Mouse (Mus musculus): ENCODE results near the gene Ntn5. TPM values are rescaled to one million over a fixed set of nuclear protein-coding genes. Genes with fewer than 3 reads are reported as not detected.

The Ntn5 gene
- polyA plus RNA-seq, 1 experiment, result 4.2 TPM

DNA sequence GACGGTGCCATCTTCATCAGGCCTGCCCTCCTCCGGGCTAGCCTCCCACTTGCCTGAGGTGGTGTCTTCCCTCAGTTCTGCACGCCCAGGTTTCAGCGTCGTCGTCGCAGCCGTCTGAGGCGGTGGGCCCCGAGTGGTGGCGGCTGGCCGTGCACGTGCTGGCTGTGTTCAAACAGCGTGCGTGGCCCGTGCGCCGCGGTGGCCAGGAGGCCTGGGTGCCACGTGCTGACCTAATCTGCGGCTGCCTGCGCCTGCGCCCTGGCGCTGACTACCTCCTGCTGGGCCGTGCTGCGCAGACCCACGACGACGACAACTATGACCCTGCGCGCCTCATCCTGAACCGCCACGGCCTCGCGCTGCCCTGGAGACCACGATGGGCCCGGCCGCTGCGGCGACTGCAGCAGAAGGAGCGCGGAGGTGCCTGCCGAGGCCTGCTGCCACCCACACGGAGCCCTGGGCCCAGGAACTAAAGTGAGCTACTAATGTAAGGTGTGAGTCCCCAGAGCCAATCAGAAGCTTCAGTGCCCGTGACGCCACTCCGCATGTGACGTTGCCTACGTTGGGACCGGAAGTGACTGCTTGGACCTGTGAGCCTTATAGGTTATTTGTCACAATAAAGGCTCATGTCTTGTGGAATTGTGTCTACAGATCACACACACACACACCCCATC is 10.2 kb downstream of the Ntn5 start, which contains the start of gene Sec1:
TSS of gene Sec1 (minus strand) at position 482 of the 671 bp plus-strand sequence.
- H3K4me1 ChIP-seq (replicated peaks; ENCODE audit: control insufficient read depth, insufficient read depth, low read length), result peaks cover 6% of the 10 kb centered on the region; the same call in 1 of the 2 replicates
- H3K27me3 ChIP-seq (ENCODE audit: control insufficient read depth, insufficient read depth, low read length), result peaks cover under 1% of the 10 kb centered on the region; the same call in 1 of the 2 replicates
- WGBS, result 97% methylated on average over 50 of the region's 50 CpGs
- H3K4me3 ChIP-seq (ENCODE audit: control insufficient read depth, insufficient read depth, low read length), result no peak within 1 kb of the TSS
- H3K27ac ChIP-seq (ENCODE audit: control insufficient read depth, insufficient read depth, low read length), result no peak within 1 kb of the TSS
- TF ChIP-seq POLR2A (IDR thresholded peaks at IDR 0.05; ENCODE audit: control insufficient read depth, extremely low read depth, insufficient read depth, low read length, poor library complexity) (no peak), CTCF (IDR thresholded peaks at IDR 0.05; ENCODE audit: borderline replicate concordance, control insufficient read depth, extremely low read depth, insufficient read depth, low read length, poor library complexity) (no peak)
- no peaks in the 10 kb centered on the region for H3K36me3 ChIP-seq (ENCODE audit: control insufficient read depth, insufficient read depth, low read length)
- no peak for DNase-seq

DNA sequence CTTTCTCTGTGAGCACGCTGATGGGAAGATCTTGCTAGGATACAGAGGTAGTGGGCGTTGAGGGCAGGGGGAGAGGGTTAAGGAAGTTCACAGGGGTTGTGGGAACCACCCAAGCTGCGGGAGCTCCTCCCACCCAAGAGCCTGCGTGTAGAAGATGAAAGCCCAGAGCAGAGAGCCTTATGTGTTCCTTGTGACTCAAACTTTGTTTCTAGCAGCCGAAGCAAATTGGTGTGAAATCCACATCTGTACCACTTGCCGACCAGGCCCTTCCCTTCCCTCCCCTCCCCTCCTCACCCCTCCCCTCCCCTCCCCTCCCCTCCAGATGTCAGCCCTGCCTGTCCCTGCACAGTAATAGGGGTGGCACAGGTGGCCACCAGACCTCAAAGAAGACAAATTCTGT is 11.3 kb downstream of the Ntn5 start:
- peaks cover 12% of the 10 kb centered on the region for H3K4me1 ChIP-seq (replicated peaks; ENCODE audit: control insufficient read depth, insufficient read depth, low read length)
- no peak overlapping the region for H3K4me3 ChIP-seq (ENCODE audit: control insufficient read depth, insufficient read depth, low read length)
- H3K27me3 ChIP-seq (ENCODE audit: control insufficient read depth, insufficient read depth, low read length), result peaks cover 11% of the 10 kb centered on the region; the same call in 1 of the 2 replicates
- H3K27ac ChIP-seq (ENCODE audit: control insufficient read depth, insufficient read depth, low read length), result no peak overlapping the region
- 6% methylated on average over 6 of the region's 6 CpGs for WGBS
- DNase-seq, result no peak
- no peaks in the 10 kb centered on the region for H3K36me3 ChIP-seq (ENCODE audit: control insufficient read depth, insufficient read depth, low read length)
- TF ChIP-seq CTCF (IDR thresholded peaks at IDR 0.05; ENCODE audit: borderline replicate concordance, control insufficient read depth, extremely low read depth, insufficient read depth, low read length, poor library complexity) (no peak), POLR2A (IDR thresholded peaks at IDR 0.05; ENCODE audit: control insufficient read depth, extremely low read depth, insufficient read depth, low read length, poor library complexity) (no peak)

DNA sequence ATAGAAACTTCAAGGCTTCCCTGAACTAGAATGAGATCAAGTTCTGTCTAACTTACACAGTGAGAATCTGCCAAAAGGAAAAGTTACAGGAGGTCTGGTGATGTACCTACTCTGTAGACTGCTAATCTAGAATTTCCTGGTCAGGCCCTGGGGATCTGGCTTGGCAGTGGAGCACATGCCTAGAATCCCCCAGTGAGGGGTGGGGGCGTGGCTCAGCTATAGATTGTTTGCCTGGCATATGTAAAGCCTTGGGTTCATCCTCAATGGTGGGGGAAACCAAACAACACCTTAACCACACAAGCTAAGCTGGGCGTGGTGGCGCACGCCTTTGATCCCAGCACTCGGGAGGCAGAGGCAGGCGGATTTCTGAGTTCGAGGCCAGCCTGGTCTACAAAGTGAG is 14.1 kb downstream of the Ntn5 start:
- Histone ChIP-seq H3K27ac (ENCODE audit: control insufficient read depth, insufficient read depth, low read length) (no peak overlapping the region), H3K36me3 (ENCODE audit: control insufficient read depth, insufficient read depth, low read length) (no peaks in the 10 kb centered on the region), H3K4me3 (ENCODE audit: control insufficient read depth, insufficient read depth, low read length) (no peak overlapping the region), H3K27me3 (ENCODE audit: control insufficient read depth, insufficient read depth, low read length) (peaks cover 16% of the 10 kb centered on the region; the same call in 1 of the 2 replicates), H3K4me1 (replicated peaks; ENCODE audit: control insufficient read depth, insufficient read depth, low read length) (peaks cover 18% of the 10 kb centered on the region)
- no peak for DNase-seq
- WGBS, result 90% methylated on average over 7 of the region's 7 CpGs
- TF ChIP-seq POLR2A (IDR thresholded peaks at IDR 0.05; ENCODE audit: control insufficient read depth, extremely low read depth, insufficient read depth, low read length, poor library complexity) (no peak), CTCF (IDR thresholded peaks at IDR 0.05; ENCODE audit: borderline replicate concordance, control insufficient read depth, extremely low read depth, insufficient read depth, low read length, poor library complexity) (no peak)

DNA sequence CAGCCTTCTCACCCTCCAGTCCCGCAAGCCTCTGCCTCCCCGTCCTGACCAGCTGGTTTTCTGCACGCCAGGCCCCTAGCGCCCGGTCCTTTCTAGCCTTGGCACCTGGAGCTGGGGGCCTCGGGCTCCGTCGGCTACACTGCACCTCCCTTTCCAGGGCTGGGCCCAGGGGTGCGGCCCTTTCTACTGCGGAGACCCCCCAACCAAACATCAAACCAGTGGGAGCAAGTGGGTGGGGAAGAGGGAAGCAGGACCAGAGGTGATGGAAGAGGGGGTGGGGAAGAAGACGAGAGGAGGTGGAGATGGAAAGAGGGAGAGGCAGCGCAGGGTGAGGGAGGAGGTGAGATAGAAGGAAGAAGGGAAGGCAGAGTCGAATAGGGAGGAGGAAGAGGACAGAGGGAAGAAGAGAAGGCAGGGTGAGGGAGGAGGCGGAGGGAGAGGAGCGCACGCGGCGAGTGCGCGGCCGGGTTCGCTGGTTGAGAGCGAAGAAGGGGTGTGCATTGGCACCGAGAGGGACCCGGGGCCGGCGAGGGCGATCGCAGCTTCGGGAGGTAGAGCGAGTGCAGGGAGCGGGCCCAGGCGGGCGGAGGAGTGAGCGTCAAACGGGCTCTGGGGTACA is 15.8 kb downstream of the Ntn5 start, which contains the start of gene Car11:
TSS of gene Car11 (plus strand) at position 321 of the 619 bp plus-strand sequence.
- Histone ChIP-seq H3K4me1 (replicated peaks; ENCODE audit: control insufficient read depth, insufficient read depth, low read length) (peaks cover 27% of the 10 kb centered on the region), H3K36me3 (ENCODE audit: control insufficient read depth, insufficient read depth, low read length) (no peaks in the 10 kb centered on the region), H3K27me3 (ENCODE audit: control insufficient read depth, insufficient read depth, low read length) (peaks cover 16% of the 10 kb centered on the region; the same call in 1 of the 2 replicates), H3K4me3 (ENCODE audit: control insufficient read depth, insufficient read depth, low read length) (no peak within 1 kb of the TSS), H3K27ac (ENCODE audit: control insufficient read depth, insufficient read depth, low read length) (no peak within 1 kb of the TSS)
- 18% methylated on average over 36 of the region's 36 CpGs for WGBS
- no peak for TF ChIP-seq POLR2A (IDR thresholded peaks at IDR 0.05; ENCODE audit: control insufficient read depth, extremely low read depth, insufficient read depth, low read length, poor library complexity)
- no peak for TF ChIP-seq CTCF (IDR thresholded peaks at IDR 0.05; ENCODE audit: borderline replicate concordance, control insufficient read depth, extremely low read depth, insufficient read depth, low read length, poor library complexity)
- DNase-seq, result no peak

GRCm38 (mm10) chr7:45700301-45701015 is 16.6 kb downstream of the Ntn5 start:
- no peak overlapping the region for H3K4me3 ChIP-seq (ENCODE audit: control insufficient read depth, insufficient read depth, low read length)
- TF ChIP-seq CTCF (IDR thresholded peaks at IDR 0.05; ENCODE audit: borderline replicate concordance, control insufficient read depth, extremely low read depth, insufficient read depth, low read length, poor library complexity) (no peak), POLR2A (IDR thresholded peaks at IDR 0.05; ENCODE audit: control insufficient read depth, extremely low read depth, insufficient read depth, low read length, poor library complexity) (no peak)
- H3K4me1 ChIP-seq (replicated peaks; ENCODE audit: control insufficient read depth, insufficient read depth, low read length), result peaks cover 24% of the 10 kb centered on the region
- 4% methylated on average over 20 of the region's 20 CpGs for WGBS
- DNase-seq, result peak; percentile 78
- peaks cover 16% of the 10 kb centered on the region; the same call in 1 of the 2 replicates for H3K27me3 ChIP-seq (ENCODE audit: control insufficient read depth, insufficient read depth, low read length)
- H3K27ac ChIP-seq (ENCODE audit: control insufficient read depth, insufficient read depth, low read length), result no peak overlapping the region
- H3K36me3 ChIP-seq (ENCODE audit: control insufficient read depth, insufficient read depth, low read length), result no peaks in the 10 kb centered on the region

DNA sequence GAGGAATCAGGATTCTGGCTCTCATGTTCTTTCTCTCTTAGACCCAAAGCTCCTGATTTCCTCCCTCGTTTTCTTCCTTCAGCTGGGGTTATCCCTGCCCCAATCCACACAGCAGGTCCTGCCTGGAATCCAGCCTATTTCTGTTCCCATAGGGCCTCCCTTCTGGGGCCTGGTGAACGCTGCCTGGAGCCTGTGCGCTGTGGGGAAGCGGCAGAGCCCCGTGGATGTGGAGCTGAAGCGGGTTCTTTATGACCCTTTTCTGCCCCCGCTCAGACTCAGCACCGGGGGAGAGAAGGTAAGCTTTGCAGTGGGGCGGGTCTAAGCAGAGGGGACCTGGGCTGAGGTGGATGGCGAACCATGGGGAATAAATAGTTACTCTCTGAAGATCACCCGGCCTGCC is 17.2 kb downstream of the Ntn5 start:
- DNase-seq, result no peak
- TF ChIP-seq POLR2A (IDR thresholded peaks at IDR 0.05; ENCODE audit: control insufficient read depth, extremely low read depth, insufficient read depth, low read length, poor library complexity), result no peak
- TF ChIP-seq CTCF (IDR thresholded peaks at IDR 0.05; ENCODE audit: borderline replicate concordance, control insufficient read depth, extremely low read depth, insufficient read depth, low read length, poor library complexity), result no peak
- Histone ChIP-seq H3K27me3 (ENCODE audit: control insufficient read depth, insufficient read depth, low read length) (peaks cover 16% of the 10 kb centered on the region; the same call in 1 of the 2 replicates), H3K4me3 (ENCODE audit: control insufficient read depth, insufficient read depth, low read length) (no peak overlapping the region), H3K27ac (ENCODE audit: control insufficient read depth, insufficient read depth, low read length) (no peak overlapping the region), H3K36me3 (ENCODE audit: control insufficient read depth, insufficient read depth, low read length) (no peaks in the 10 kb centered on the region), H3K4me1 (replicated peaks; ENCODE audit: control insufficient read depth, insufficient read depth, low read length) (peaks cover 29% of the 10 kb centered on the region)
- WGBS, result 58% methylated on average over 11 of the region's 11 CpGs
